Mouse (Mus musculus): ENCODE data around the gene Gpc6. TPM values are rescaled to one million over a fixed set of nuclear protein-coding genes. Genes with fewer than 3 reads are reported as not detected.

The Gpc6 gene
- polyA plus RNA-seq, 1 experiment from 2014 or later, result 4.4 TPM

DNA sequence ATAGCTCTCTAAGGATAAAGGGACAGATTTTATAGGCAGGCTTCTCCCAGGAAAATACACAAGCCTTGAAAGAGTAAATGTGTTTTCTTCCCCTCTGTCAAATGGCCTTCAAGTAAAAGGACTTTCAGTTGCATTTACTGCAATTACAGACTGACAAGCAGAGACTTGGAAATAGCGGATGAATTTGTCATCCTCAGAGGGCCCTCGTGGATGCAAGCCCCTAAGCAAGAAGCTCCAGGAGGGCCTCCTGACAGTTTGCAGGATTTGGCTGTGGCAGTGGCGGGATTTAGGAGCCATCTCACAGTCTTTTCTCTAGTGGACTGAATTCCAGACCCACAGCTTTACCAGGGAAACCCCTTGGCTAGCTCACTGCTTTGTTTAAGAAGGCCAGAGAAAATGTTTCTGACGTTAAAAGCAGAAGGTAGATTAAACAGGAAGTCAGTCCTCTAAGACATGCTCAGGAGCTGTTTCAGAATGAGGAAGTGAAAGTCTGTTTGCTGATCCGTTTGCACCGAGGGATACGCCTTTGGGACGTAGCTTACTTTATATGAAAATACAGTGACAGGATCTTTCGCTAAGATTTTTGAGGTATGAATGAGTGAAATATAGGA, 700.1 kb downstream of the Gpc6 start:
- Histone ChIP-seq H3K4me3 (ENCODE audit: low read depth, low read length) (no peak overlapping the region), H3K36me3 (ENCODE audit: control insufficient read depth, insufficient read depth) (no peaks in the 10 kb centered on the region), H3K4me2 (ENCODE audit: low read depth, low read length) (no peak overlapping the region), H3K9me3 (replicated peaks; ENCODE audit: control insufficient read depth, low read length) (no peaks in the 10 kb centered on the region), H3K27ac (ENCODE audit: low read length) (no peak overlapping the region), H3K9ac (ENCODE audit: low read depth, low read length) (no peak overlapping the region), H3K27me3 (ENCODE audit: control insufficient read depth, insufficient read depth, low read depth, low read length) (no peaks in the 10 kb centered on the region), H3K4me1 (ENCODE audit: control insufficient read depth, low read depth, low read length) (no peaks in the 10 kb centered on the region)
- no peak for ATAC-seq (ENCODE audit: low read depth)
- 28% methylated on average over 9 of the region's 9 CpGs for WGBS (ENCODE audit: insufficient replicate concordance)

DNA sequence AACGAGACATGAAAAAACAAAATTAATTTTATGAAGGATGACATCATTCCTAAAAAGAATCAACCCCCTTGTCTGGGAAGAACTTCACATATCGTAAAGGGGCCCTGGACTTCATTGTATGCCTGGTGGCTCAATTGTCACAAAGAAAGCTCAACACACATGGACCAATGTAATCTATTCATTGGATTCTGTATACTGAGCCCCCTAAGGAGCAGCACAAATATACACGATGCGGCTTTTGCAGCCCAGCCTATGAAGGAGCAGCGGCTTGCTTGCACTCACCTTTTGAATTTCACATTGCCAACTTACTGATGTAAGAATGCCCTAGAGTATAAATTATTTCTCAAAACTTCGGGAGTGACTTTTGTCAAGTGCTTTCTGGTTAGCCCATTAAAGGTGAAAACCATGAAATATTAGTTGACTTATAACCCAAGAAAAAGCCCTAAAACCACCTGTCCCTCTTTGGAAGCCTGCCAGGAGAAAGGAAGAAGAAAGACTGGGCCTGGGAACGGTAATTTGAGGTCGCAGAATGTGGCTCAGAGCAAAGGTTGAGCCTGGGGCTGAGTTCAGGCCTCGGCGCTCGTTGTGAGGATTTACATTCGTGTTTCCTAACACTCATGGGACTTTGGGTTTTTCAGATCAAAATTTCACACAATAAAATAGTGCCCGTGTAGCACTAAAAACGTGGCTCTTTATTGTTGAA, 709.3 kb downstream of the Gpc6 start:
- Histone ChIP-seq H3K9me3 (replicated peaks; ENCODE audit: control insufficient read depth, low read length) (no peaks in the 10 kb centered on the region), H3K36me3 (ENCODE audit: control insufficient read depth, insufficient read depth) (no peaks in the 10 kb centered on the region), H3K9ac (ENCODE audit: low read depth, low read length) (no peak overlapping the region), H3K27me3 (ENCODE audit: control insufficient read depth, insufficient read depth, low read depth, low read length) (no peaks in the 10 kb centered on the region), H3K4me1 (ENCODE audit: control insufficient read depth, low read depth, low read length) (no peaks in the 10 kb centered on the region), H3K4me2 (ENCODE audit: low read depth, low read length) (no peak overlapping the region), H3K4me3 (ENCODE audit: low read depth, low read length) (no peak overlapping the region), H3K27ac (ENCODE audit: low read length) (no peak overlapping the region)
- no peak for ATAC-seq (ENCODE audit: low read depth)
- WGBS (ENCODE audit: insufficient replicate concordance), result 72% methylated on average over 14 of the region's 14 CpGs

DNA sequence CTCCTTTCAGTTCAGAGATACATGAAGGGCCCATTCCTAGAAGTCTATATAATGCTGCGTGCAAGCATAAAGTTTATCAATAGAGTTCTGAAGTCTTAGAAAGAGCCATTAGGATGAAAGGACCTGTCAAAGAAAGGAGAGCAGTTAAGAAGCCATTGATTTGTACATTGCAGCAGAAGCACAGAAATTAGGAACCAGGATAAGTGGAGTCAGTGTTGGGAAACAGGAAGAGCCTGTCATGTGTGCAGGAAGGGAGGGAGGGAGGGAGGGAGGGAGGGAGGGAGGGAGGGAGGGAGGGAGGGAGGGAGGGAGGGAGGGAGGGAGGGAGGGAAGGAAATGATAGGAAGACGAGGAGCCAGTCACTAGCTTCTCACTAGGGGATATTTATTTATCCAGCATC, 716.7 kb downstream of the Gpc6 start:
- H3K9me3 ChIP-seq (replicated peaks; ENCODE audit: control insufficient read depth, low read length), result no peaks in the 10 kb centered on the region
- no peak overlapping the region for H3K9ac ChIP-seq (ENCODE audit: low read depth, low read length)
- no peak overlapping the region for H3K4me3 ChIP-seq (ENCODE audit: low read depth, low read length)
- no peaks in the 10 kb centered on the region for H3K27me3 ChIP-seq (ENCODE audit: control insufficient read depth, insufficient read depth, low read depth, low read length)
- H3K27ac ChIP-seq (ENCODE audit: low read length), result no peak overlapping the region
- ATAC-seq (ENCODE audit: low read depth), result no peak
- no peak overlapping the region for H3K4me2 ChIP-seq (ENCODE audit: low read depth, low read length)
- no peaks in the 10 kb centered on the region for H3K4me1 ChIP-seq (ENCODE audit: control insufficient read depth, low read depth, low read length)
- WGBS (ENCODE audit: insufficient replicate concordance), result 47% methylated on average over 2 of the region's 2 CpGs
- no peaks in the 10 kb centered on the region for H3K36me3 ChIP-seq (ENCODE audit: control insufficient read depth, insufficient read depth)

DNA sequence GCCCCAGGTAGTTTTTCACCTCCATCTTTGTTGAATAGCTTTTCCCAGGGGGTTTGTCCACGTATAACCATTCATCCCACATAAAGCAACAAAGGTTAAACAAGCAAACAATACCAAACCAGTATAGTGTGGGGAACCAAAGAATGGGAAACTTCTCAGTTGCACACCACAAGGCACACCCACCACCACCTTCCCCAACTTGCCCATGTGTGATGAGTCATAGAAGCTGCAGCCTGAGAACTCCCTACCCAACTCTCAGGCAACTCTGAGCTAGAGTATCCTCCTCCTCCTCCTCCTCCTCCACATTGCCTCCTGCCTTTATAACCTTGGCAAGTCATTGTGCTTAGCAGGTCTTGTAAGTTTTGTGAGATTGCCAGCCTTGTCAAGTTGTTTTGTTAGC, 718.0 kb downstream of the Gpc6 start:
- no peak overlapping the region for H3K9ac ChIP-seq (ENCODE audit: low read depth, low read length)
- H3K4me3 ChIP-seq (ENCODE audit: low read depth, low read length), result no peak overlapping the region
- H3K27me3 ChIP-seq (ENCODE audit: control insufficient read depth, insufficient read depth, low read depth, low read length), result no peaks in the 10 kb centered on the region
- no peak overlapping the region for H3K4me2 ChIP-seq (ENCODE audit: low read depth, low read length)
- no peak overlapping the region for H3K27ac ChIP-seq (ENCODE audit: low read length)
- no peak for ATAC-seq (ENCODE audit: low read depth)
- no peaks in the 10 kb centered on the region for H3K9me3 ChIP-seq (replicated peaks; ENCODE audit: control insufficient read depth, low read length)
- no peaks in the 10 kb centered on the region for H3K36me3 ChIP-seq (ENCODE audit: control insufficient read depth, insufficient read depth)
- WGBS (ENCODE audit: insufficient replicate concordance), result 50% methylated on average over 1 of the region's 1 CpGs
- H3K4me1 ChIP-seq (ENCODE audit: control insufficient read depth, low read depth, low read length), result no peaks in the 10 kb centered on the region

DNA sequence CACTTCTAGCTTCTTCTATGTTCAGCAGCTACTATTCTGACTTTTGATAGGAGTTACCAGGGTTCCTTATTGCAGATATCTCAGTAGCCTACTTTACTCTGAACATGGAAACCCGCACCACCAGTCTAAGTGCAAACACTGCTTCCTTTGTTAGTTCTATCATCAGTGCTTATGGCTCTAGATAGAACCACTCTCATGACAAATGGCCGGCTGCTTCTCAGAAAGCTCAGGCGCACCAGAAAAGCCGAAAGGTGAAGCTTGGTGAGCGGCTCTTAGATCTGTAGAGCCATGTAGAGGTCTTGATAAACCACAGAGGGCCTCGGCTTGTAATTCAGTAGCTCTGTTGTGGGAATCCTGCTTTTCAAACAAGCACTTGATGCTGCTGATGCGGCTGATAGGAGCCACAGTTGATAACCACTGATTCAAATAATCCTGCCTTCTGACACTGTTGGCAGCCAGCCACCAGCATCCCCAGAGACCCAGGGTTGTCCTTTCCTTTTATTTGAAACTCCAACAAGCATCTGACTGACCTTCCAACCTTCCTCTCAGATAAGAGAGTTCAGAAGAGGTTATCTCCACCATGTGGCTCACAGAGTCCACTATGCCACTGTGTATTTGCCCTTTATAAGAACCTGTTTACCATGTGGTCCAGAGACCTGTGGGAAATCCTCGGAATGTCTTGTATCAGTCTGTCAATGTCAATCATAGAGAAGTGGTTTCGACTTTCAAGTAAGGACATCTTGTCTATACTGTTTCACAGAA, 723.3 kb downstream of the Gpc6 start:
- Histone ChIP-seq H3K4me3 (ENCODE audit: low read depth, low read length) (no peak overlapping the region), H3K9me3 (replicated peaks; ENCODE audit: control insufficient read depth, low read length) (no peaks in the 10 kb centered on the region), H3K9ac (ENCODE audit: low read depth, low read length) (no peak overlapping the region), H3K4me1 (ENCODE audit: control insufficient read depth, low read depth, low read length) (no peaks in the 10 kb centered on the region), H3K27ac (ENCODE audit: low read length) (no peak overlapping the region), H3K27me3 (ENCODE audit: control insufficient read depth, insufficient read depth, low read depth, low read length) (no peaks in the 10 kb centered on the region), H3K36me3 (ENCODE audit: control insufficient read depth, insufficient read depth) (no peaks in the 10 kb centered on the region), H3K4me2 (ENCODE audit: low read depth, low read length) (no peak overlapping the region)
- ATAC-seq (ENCODE audit: low read depth), result peak; percentile 87
- WGBS (ENCODE audit: insufficient replicate concordance), result 48% methylated on average over 9 of the region's 9 CpGs

DNA sequence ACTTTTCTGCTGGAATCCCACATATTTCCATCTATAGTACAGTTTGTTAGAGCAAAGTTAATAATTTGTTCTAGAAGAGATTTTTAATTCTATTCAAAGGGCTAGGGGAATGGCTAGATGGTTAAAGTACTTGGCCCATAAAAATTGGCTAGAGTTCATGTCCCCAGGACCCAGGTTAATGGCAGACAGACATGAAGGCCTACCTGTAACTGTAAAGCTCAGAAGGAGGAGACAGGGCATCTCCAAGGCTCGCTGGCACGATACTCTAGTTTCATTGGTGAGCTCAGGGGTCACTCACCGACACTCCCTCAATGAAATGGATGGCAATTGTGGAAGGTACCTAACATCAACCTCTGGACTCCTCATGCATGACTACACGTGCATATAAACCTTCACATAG, 725.0 kb downstream of the Gpc6 start:
- H3K4me1 ChIP-seq (ENCODE audit: control insufficient read depth, low read depth, low read length), result no peaks in the 10 kb centered on the region
- H3K9ac ChIP-seq (ENCODE audit: low read depth, low read length), result no peak overlapping the region
- no peaks in the 10 kb centered on the region for H3K27me3 ChIP-seq (ENCODE audit: control insufficient read depth, insufficient read depth, low read depth, low read length)
- ATAC-seq (ENCODE audit: low read depth), result no peak
- WGBS (ENCODE audit: insufficient replicate concordance), result 69% methylated on average over 4 of the region's 4 CpGs
- no peak overlapping the region for H3K4me3 ChIP-seq (ENCODE audit: low read depth, low read length)
- no peak overlapping the region for H3K4me2 ChIP-seq (ENCODE audit: low read depth, low read length)
- no peaks in the 10 kb centered on the region for H3K9me3 ChIP-seq (replicated peaks; ENCODE audit: control insufficient read depth, low read length)
- H3K36me3 ChIP-seq (ENCODE audit: control insufficient read depth, insufficient read depth), result no peaks in the 10 kb centered on the region
- H3K27ac ChIP-seq (ENCODE audit: low read length), result no peak overlapping the region

DNA sequence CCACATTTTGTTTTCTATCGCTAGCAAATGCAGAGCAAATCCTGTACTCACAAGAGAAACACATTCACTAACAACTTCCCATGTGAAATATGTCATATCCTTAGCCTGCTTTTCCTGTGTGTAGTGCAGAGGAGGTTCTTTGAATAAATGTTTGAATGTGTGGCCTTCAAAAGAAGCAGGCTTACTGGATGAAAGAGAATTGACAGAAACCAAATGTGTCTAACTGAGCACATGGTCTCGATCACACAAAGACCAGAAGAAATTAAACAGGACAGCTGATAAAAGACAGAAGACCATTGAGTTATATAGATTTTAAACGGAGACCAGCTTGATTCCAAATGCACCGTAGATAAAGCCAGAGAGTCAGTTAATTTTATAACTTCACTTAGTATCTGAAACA, 726.2 kb downstream of the Gpc6 start:
- Histone ChIP-seq H3K9ac (ENCODE audit: low read depth, low read length) (no peak overlapping the region), H3K4me2 (ENCODE audit: low read depth, low read length) (no peak overlapping the region), H3K9me3 (replicated peaks; ENCODE audit: control insufficient read depth, low read length) (no peaks in the 10 kb centered on the region), H3K36me3 (ENCODE audit: control insufficient read depth, insufficient read depth) (no peaks in the 10 kb centered on the region), H3K4me3 (ENCODE audit: low read depth, low read length) (no peak overlapping the region), H3K27ac (ENCODE audit: low read length) (no peak overlapping the region), H3K27me3 (ENCODE audit: control insufficient read depth, insufficient read depth, low read depth, low read length) (no peaks in the 10 kb centered on the region), H3K4me1 (ENCODE audit: control insufficient read depth, low read depth, low read length) (no peaks in the 10 kb centered on the region)
- ATAC-seq (ENCODE audit: low read depth), result no peak
- 63% methylated on average over 4 of the region's 4 CpGs for WGBS (ENCODE audit: insufficient replicate concordance)

DNA sequence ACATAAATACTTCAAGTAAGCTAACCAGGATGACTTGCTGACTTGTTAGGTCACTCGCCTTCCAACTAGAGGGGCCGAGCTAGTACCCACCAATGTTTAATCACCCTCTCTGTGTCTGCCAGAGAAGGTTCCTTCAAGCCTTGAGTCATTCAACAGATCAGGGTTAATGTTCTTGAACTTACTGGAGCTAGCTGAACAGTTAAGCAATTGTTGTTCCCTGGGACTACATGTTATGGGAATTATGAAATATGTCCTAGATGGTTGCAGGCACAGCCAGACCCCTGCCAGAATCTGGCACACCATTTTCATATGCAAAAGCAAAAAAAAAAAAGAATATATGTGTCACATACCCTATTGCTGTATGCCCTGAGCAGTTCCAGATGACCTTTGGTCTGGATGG, 726.8 kb downstream of the Gpc6 start:
- H3K27me3 ChIP-seq (ENCODE audit: control insufficient read depth, insufficient read depth, low read depth, low read length), result no peaks in the 10 kb centered on the region
- ATAC-seq (ENCODE audit: low read depth), result no peak
- no peaks in the 10 kb centered on the region for H3K9me3 ChIP-seq (replicated peaks; ENCODE audit: control insufficient read depth, low read length)
- no peaks in the 10 kb centered on the region for H3K4me1 ChIP-seq (ENCODE audit: control insufficient read depth, low read depth, low read length)
- H3K4me2 ChIP-seq (ENCODE audit: low read depth, low read length), result no peak overlapping the region
- 79% methylated on average over 2 of the region's 2 CpGs for WGBS (ENCODE audit: insufficient replicate concordance)
- H3K36me3 ChIP-seq (ENCODE audit: control insufficient read depth, insufficient read depth), result no peaks in the 10 kb centered on the region
- no peak overlapping the region for H3K4me3 ChIP-seq (ENCODE audit: low read depth, low read length)
- no peak overlapping the region for H3K27ac ChIP-seq (ENCODE audit: low read length)
- H3K9ac ChIP-seq (ENCODE audit: low read depth, low read length), result no peak overlapping the region

DNA sequence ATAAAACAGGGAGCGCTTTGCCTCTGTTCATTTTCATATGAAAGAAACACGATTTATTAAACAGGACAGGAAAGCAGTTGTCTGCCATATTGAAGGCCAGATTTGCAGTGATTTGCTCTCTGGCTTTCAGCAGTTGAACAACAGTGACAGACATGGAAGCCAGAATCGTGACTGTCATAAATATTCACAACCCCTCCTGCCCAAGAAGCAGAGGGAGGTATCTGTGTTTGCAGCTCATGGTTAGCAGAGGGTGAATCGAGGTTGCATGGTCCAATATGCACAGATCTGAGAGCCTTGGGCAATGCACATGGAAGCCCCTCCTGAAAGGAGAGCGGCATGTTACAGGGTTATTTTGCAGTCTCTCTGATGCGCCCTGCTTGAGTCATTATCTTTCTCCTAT, 730.3 kb downstream of the Gpc6 start:
- H3K27me3 ChIP-seq (ENCODE audit: control insufficient read depth, insufficient read depth, low read depth, low read length), result no peaks in the 10 kb centered on the region
- no peaks in the 10 kb centered on the region for H3K9me3 ChIP-seq (replicated peaks; ENCODE audit: control insufficient read depth, low read length)
- no peak overlapping the region for H3K4me2 ChIP-seq (ENCODE audit: low read depth, low read length)
- no peak overlapping the region for H3K9ac ChIP-seq (ENCODE audit: low read depth, low read length)
- H3K36me3 ChIP-seq (ENCODE audit: control insufficient read depth, insufficient read depth), result no peaks in the 10 kb centered on the region
- no peak overlapping the region for H3K4me3 ChIP-seq (ENCODE audit: low read depth, low read length)
- no peak for ATAC-seq (ENCODE audit: low read depth)
- 64% methylated on average over 6 of the region's 6 CpGs for WGBS (ENCODE audit: insufficient replicate concordance)
- H3K27ac ChIP-seq (ENCODE audit: low read length), result no peak overlapping the region
- no peaks in the 10 kb centered on the region for H3K4me1 ChIP-seq (ENCODE audit: control insufficient read depth, low read depth, low read length)

All from liver, embryonic 16.5 days (tissue).